Mouse (Mus musculus) heart, adult 11 months (tissue): ENCODE measurements at regions not wholly inside any gene's neighbourhood (a gene's known extent, or its start where the extent isn't known, plus 50 kb on each side); places are given as distances from the start of the nearest gene placed in this dataset.

ENCODE experiments used
- DNase-seq: peaks from one replicate; pipeline ENCODE4 v3.0.0; 2022

GRCm38 (mm10) chr5:106044878-106045585 lies 168.7 kb downstream of the Zfp326 start:
- DNase-seq, result peak; percentile 75

DNA sequence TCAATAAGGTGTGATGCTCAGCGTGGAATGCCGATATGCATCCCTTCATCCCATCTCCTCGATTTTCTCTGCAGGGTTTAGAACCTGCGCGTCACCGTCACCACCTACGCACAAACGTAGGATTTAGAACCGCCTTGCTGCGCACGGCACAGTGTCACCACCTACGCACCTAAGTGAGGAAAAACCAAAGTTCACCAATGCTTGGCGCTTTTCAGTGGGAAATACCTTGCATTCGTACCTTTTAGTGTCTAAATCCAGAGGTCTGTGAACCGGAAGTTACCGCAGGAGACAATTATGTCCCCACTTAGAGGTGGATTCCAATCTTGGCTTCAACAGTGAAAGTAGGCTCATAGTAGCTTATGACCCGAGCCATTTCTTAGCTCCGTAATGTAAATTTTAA lies 162.0 kb downstream of the Zfp326 start:
- DNase-seq, result peak; percentile 62

DNA sequence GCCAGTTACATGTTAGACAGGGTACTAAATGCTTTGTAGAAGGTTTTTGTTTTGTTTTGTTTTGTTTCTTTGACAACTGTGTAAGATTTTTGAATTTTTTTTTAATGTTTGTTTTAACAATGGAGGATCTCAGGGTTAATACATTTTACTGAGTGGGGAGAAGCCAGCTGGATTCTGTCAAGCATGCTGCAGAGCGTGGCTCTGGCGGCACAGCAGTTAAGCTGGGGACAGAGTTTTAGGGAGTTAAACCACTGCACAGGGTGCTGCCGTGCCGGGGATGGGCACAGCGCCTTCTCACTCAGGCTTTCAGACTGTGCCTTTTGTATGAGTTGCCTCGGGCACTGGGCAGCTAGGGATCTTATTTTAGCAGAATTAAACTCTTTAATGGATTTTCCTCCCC lies 159.8 kb downstream of the Zfp326 start:
- peak; percentile 24 for DNase-seq

DNA sequence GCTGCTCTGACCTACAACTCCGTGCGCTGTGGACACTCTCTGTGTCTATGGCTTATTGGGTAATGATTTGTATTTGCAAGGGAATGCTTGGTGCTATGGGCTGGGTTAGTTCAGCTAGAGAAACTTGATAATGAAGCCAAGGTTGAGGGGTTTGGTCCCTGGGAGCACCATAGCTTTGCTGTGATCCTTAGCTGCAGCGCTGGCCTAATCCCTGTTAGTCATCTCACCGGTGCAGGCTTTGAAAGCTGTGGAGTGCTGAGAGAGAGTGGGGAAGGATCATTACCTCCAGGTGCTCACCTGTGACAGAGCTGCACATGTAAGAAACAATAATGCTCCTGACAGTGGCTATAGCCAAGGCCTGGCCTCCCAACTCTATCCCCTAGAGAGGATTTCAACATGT lies 156.6 kb downstream of the Zfp326 start:
- DNase-seq, result peak; percentile 58

- peak; percentile 29 for DNase-seq
These were observed 150.5 kb downstream of the Zfp326 start for GRCm38 (mm10) chr5:106026861-106027260.

DNA sequence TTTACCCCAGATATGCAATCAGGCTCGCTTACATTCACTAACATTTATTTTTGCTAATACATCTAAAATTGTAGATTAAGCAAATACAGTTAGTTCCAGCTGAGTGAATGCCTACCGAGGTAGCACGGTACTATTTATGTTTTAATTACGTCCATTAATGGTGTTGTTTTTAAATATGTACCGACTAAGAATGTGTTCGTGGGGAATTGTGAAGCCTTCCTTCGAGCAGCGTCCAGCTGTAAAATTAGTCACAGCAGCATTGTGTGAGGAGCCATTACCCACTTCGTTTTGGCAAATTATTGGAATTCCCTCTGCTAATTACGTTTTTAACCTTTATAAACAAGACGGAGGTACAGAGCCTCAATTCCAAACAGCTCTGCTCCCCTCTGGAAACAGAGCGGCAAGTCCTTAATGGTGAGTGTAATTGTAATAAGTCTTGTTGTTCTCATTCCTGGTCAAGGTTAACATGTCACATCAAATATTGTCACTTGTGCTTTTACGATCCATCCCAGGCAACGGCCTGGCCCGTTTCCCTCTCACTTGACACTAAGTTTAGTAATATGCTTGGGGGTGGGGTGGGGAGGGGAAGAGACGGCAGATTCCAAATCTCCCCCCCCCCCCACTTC lies 128.0 kb downstream of the Zfp326 start:
- peak; percentile 46 for DNase-seq

DNA sequence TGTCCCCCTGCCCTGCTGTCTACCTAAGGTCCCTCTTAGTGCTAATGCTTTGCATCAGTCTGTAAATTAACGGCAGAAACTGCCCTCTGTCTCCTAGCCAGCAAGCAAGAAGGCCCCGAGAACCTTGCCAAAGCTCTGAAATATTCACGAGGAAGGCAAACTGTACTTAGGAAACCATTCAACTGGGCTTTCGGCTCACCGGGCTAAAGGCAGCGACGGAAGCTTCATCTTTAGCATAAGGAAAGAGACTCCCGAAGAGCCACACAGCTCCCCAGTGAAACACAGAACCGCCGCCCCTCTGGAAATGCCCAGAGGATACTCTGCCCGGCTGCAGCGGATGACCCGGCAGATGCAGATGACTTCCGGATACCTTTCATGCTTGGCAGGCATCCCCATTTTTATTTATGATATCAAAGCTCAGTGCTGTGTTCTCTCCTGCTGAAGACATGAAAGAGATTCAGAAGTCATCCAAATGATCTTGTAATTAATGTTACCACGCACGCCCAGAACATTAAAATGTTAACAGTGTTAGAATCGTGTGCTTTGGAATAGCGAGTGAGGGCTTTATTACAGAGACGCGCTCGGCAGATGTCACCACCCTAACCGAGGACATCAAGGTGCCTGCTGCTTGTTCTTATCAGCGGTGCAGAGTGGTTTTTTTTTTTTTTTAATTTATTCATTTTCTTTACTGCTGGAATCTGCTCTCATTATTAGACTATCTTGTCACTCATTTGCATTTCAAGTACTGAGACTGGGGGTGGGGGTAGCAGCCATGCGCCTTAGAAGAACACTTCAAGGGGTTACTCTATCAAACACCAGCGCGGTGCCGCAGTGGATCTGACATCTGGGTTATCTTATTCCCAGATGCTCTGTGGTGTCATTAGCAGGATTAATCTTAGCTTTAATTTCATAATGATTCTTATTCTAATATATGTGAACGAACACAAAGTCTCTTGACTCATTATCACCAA lies 127.2 kb downstream of the Zfp326 start:
- peak; percentile 41 for DNase-seq

- peak; percentile 42 for DNase-seq
These were observed 126.0 kb downstream of the Zfp326 start for GRCm38 (mm10) chr5:106002330-106002729.

GRCm38 (mm10) chr5:105994218-105994617 lies 117.9 kb downstream of the Zfp326 start:
- peak; percentile 22 for DNase-seq

- no peak for DNase-seq
These were observed 116.8 kb downstream of the Zfp326 start for GRCm38 (mm10) chr5:105993066-105993760.

- DNase-seq, result no peak
These were observed 114.4 kb downstream of the Zfp326 start for GRCm38 (mm10) chr5:105990777-105991176.

- DNase-seq, result no peak
These were observed 110.0 kb downstream of the Zfp326 start for GRCm38 (mm10) chr5:105986401-105986800.

DNA sequence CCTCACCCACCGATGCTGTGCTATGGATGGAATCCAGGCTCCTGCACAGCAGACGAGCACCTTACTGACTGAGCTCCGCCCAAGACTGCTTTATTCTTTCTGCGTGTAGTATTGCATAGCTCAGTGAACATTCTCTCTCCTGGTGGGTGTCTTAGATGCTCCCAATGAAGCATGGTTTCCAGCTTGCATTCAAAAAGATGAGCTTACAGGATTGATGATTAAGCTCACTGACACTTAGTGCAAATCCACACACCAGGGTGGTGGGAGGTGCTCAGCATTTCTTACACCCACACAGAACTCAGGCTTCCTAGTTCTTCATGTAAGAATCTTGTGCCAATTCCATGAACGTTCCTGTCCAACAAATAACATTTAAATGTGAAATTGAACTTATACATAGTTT lies 106.8 kb downstream of the Zfp326 start:
- no peak for DNase-seq

- peak; percentile 31 for DNase-seq
These were observed 100.4 kb downstream of the Zfp326 start for GRCm38 (mm10) chr5:105976746-105977145.

- no peak for DNase-seq
These were observed 99.7 kb downstream of the Zfp326 start for GRCm38 (mm10) chr5:105976076-105976475.

DNA sequence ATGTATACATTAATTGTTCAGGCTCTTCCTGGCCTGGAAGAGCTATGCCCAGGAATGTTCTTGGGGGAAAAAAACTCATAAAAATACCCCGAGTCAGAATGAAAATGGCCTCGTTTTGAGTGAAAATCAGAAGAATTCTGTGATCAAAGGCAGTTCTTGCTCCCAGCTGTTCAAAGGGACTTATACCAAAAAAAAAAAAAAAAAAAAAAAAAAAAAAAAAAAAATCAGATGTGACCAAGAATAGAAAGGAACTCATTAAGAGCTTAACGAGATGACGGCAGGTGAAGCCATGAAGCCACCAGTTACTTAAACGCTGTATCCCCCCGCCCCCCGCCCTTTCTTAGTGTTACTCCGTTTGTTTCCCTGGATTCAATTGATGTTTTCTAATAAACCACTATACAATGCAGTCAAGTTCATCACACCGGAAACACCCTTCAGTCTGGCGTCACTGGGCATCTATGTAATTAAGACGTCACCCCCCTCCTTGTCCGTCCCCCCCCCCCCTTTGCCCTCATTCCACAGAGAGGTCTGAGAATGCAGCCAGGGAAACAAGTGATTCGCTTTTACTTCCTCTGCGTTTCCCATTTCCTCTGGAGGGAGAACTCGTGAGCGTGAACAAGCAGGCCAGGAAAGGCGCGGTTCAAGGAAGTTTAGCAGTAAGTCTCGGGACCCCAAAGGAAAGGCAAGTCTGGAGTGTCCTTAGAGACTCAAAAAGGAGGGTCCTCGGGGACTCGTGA lies 99.1 kb downstream of the Zfp326 start:
- peak; percentile 94 for DNase-seq

- DNase-seq, result peak; percentile 68
These were observed 98.3 kb downstream of the Zfp326 start for GRCm38 (mm10) chr5:105974576-105975177.
